Mouse (Mus musculus) urinary bladder, postnatal 36 days (tissue): ENCODE data around the gene Ndufa4l2.

Source experiments
- DNase-seq, 2 experiments: peaks; one replicate each; pipeline ENCODE4 v3.0.0; 2022; ENCODE audit warnings: low spot score in 2 of 2, mixed read lengths in 1 of 2

Ndufa4l2 gene

GRCm38 (mm10) chr10:127509837-127510701, 4.7 kb upstream of the Ndufa4l2 start:
- DNase-seq, result no peak

- DNase-seq, result no peak
These were observed 3.7 kb upstream of the Ndufa4l2 start for GRCm38 (mm10) chr10:127510895-127511617.

- peak in 1 of 2 experiments; percentile 36 for DNase-seq
These were observed 3.0 kb upstream of the Ndufa4l2 start for GRCm38 (mm10) chr10:127511634-127512306.

- DNase-seq, result no peak
These were observed 2.5 kb upstream of the Ndufa4l2 start for GRCm38 (mm10) chr10:127512307-127512666.

GRCm38 (mm10) chr10:127512813-127513212, 2.0 kb upstream of the Ndufa4l2 start:
- peak; percentile 93 to 94 for DNase-seq

- DNase-seq, result no peak
These were observed 1.2 kb upstream of the Ndufa4l2 start for GRCm38 (mm10) chr10:127513501-127514091.

- DNase-seq, result no peak
These were observed 562 bp upstream of the Ndufa4l2 start for GRCm38 (mm10) chr10:127514111-127514698.

- no peak for DNase-seq
These were observed 660 bp downstream of the Ndufa4l2 start for GRCm38 (mm10) chr10:127515271-127515982.

- no peak for DNase-seq
These were observed 1.3 kb downstream of the Ndufa4l2 start for GRCm38 (mm10) chr10:127515983-127516459.

GRCm38 (mm10) chr10:127516576-127517260, 2.0 kb downstream of the Ndufa4l2 start:
- DNase-seq, result no peak

- no peak for DNase-seq
These were observed 3.2 kb downstream of the Ndufa4l2 start for GRCm38 (mm10) chr10:127517941-127518340.

- no peak for DNase-seq
These were observed 4.4 kb downstream of the Ndufa4l2 start for GRCm38 (mm10) chr10:127519041-127519701.

GRCm38 (mm10) chr10:127519903-127520713, 5.3 kb downstream of the Ndufa4l2 start:
- DNase-seq, result no peak

GRCm38 (mm10) chr10:127520714-127521357, 6.1 kb downstream of the Ndufa4l2 start:
- no peak for DNase-seq

- DNase-seq, result no peak
These were observed 6.9 kb downstream of the Ndufa4l2 start for GRCm38 (mm10) chr10:127521611-127522080.

- peak; percentile 66 to 78 for DNase-seq
These were observed 7.4 kb downstream of the Ndufa4l2 start, which contains the start of gene Shmt2 for GRCm38 (mm10) chr10:127522088-127522581. TSS of gene Shmt2 (minus strand) at chr10:127522444.

- no peak for DNase-seq
These were observed 10.0 kb downstream of the Ndufa4l2 start for GRCm38 (mm10) chr10:127524646-127525255.
